Comparison of ENCODE assay signal across 10 mouse cellular contexts in genomic region chr4:135981524-135982063, GRCm38 (mm10). TPM values are rescaled to one million over a fixed set of nuclear protein-coding genes. Genes with fewer than 3 reads are reported as not detected.
DNase-seq lines count a peak whose midpoint lies in the region; ATAC-seq and TF ChIP-seq lines count a peak whose summit lies in the region.
"Had no signal": no experiment of that assay in that cellular context is flagged by ENCODE, and none has a peak within 500 bp of the region (broad histone marks: within the 10 kb centered on the region; RNA-seq: fewer than 3 reads in every experiment).

No protein-coding gene starts in this region.

- H3K36me3 ChIP-seq in forebrain, postnatal 0 days (ENCODE audit: insufficient read depth), result peaks cover 21% of the 10 kb centered on the region
- peaks cover 46% of the 10 kb centered on the region for H3K36me3 ChIP-seq in forebrain, embryonic 14.5 days (ENCODE audit: control insufficient read depth, insufficient read depth, low read length)
- H3K36me3 ChIP-seq in hindbrain, embryonic 13.5 days, result peaks cover 50% of the 10 kb centered on the region
- H3K36me3 ChIP-seq in hindbrain, postnatal 0 days (ENCODE audit: insufficient read depth, low read length), result peaks cover 23% of the 10 kb centered on the region

- TF ChIP-seq POLR2A in bone marrow, adult 2 months (IDR thresholded peaks at IDR 0.05; ENCODE audit: borderline replicate concordance, control insufficient read depth, low read depth, low read length), result no peak

- no peaks in the 10 kb centered on the region for H3K27me3 ChIP-seq in forebrain, postnatal 0 days (ENCODE audit: insufficient read depth, low read length)
- H3K27me3 ChIP-seq in forebrain, embryonic 14.5 days (replicated peaks; ENCODE audit: control insufficient read depth, insufficient read depth, low read length), result no peaks in the 10 kb centered on the region
- H3K27me3 ChIP-seq in hindbrain, embryonic 13.5 days, result no peaks in the 10 kb centered on the region
- no peaks in the 10 kb centered on the region for H3K27me3 ChIP-seq in hindbrain, postnatal 0 days (ENCODE audit: insufficient read depth, low read length)
- H3K27me3 ChIP-seq: neural tube, embryonic 15.5 days had no signal

- H3K4me3 ChIP-seq in forebrain, postnatal 0 days (ENCODE audit: low read depth, low read length), result no peak overlapping the region
- H3K4me3 ChIP-seq in forebrain, embryonic 14.5 days (ENCODE audit: low read depth, low read length), result no peak overlapping the region
- H3K4me3 ChIP-seq in bone marrow, adult 2 months (replicated peaks; ENCODE audit: control insufficient read depth, low read depth, low read length), result no peak overlapping the region
- H3K4me3 ChIP-seq in layer of hippocampus, adult 2 months, result no peak overlapping the region
- H3K4me3 ChIP-seq in hindbrain, embryonic 13.5 days, result no peak overlapping the region
- no peak overlapping the region for H3K4me3 ChIP-seq in hindbrain, postnatal 0 days (ENCODE audit: low read length)
- H3K4me3 ChIP-seq: neural tube, embryonic 15.5 days had no signal

- WGBS in forebrain, postnatal 0 days, result 50% methylated on average over 7 of the region's 7 CpGs
- 71% methylated on average over 7 of the region's 7 CpGs for WGBS in forebrain, embryonic 14.5 days
- 51% methylated on average over 7 of the region's 7 CpGs for WGBS in bone marrow, adult 2 months
- WGBS in hindbrain, embryonic 13.5 days, result 75% methylated on average over 7 of the region's 7 CpGs
- 62% methylated on average over 7 of the region's 7 CpGs for WGBS in hindbrain, postnatal 0 days

- H3K4me2 ChIP-seq in forebrain, postnatal 0 days (ENCODE audit: low read depth), result no peak overlapping the region
- H3K4me2 ChIP-seq in forebrain, embryonic 14.5 days (ENCODE audit: low read length), result no peak overlapping the region
- no peak overlapping the region for H3K4me2 ChIP-seq in hindbrain, embryonic 13.5 days
- H3K4me2 ChIP-seq in hindbrain, postnatal 0 days (ENCODE audit: low read depth, low read length), result no peak overlapping the region
- H3K4me2 ChIP-seq: neural tube, embryonic 15.5 days had no signal

- peak; percentile 20 for DNase-seq in forebrain, postnatal 0 days
- no peak for DNase-seq in forebrain, embryonic 14.5 days (ENCODE audit: low spot score)
- peak; percentile 77 to 92 for DNase-seq in layer of hippocampus, adult 2 months (ENCODE audit: low spot score in 2 of 2)
- peak; percentile 78 to 79 for DNase-seq in right cerebral cortex, adult 2 months (ENCODE audit: low spot score in 2 of 2)
- no peak for DNase-seq in heart, postnatal 36 days
- no peak for DNase-seq in hindbrain, postnatal 0 days (ENCODE audit: low spot score)
- DNase-seq: heart, postnatal 14 days had no signal

- H3K9me3 ChIP-seq in forebrain, postnatal 0 days (ENCODE audit: low read length), result no peaks in the 10 kb centered on the region
- H3K9me3 ChIP-seq in forebrain, embryonic 14.5 days (replicated peaks; ENCODE audit: control insufficient read depth, low read length), result no peaks in the 10 kb centered on the region
- no peaks in the 10 kb centered on the region for H3K9me3 ChIP-seq in hindbrain, embryonic 13.5 days
- no peaks in the 10 kb centered on the region for H3K9me3 ChIP-seq in hindbrain, postnatal 0 days (ENCODE audit: low read length)
- H3K9me3 ChIP-seq: neural tube, embryonic 15.5 days had no signal

- intact Hi-C loops in heart, postnatal 36 days (cut with DNase I), result no loop called here

- no peak for TF ChIP-seq CTCF in forebrain, postnatal 0 days (IDR thresholded peaks at IDR 0.05; ENCODE audit: low read depth)
- no peak for TF ChIP-seq CTCF in bone marrow, adult 2 months (IDR thresholded peaks at IDR 0.05; ENCODE audit: control insufficient read depth, insufficient read depth, low read length)
- no peak; the same call in 1 of the 2 replicates for TF ChIP-seq CTCF in layer of hippocampus, adult 2 months (conservative IDR thresholded peaks at IDR 0.05)
- TF ChIP-seq CTCF in hindbrain, postnatal 0 days (IDR thresholded peaks at IDR 0.05; ENCODE audit: low read depth), result no peak

- peak; percentile 65 for ATAC-seq in forebrain, postnatal 0 days
- ATAC-seq in forebrain, embryonic 14.5 days, result no peak
- no peak for ATAC-seq in hindbrain, embryonic 13.5 days (ENCODE audit: low FRiP score)
- ATAC-seq in hindbrain, postnatal 0 days, result no peak

- H3K9ac ChIP-seq in forebrain, postnatal 0 days, result no peak overlapping the region
- no peak overlapping the region for H3K9ac ChIP-seq in forebrain, embryonic 14.5 days (ENCODE audit: low read length)
- no peak overlapping the region for H3K9ac ChIP-seq in hindbrain, embryonic 13.5 days
- no peak overlapping the region for H3K9ac ChIP-seq in hindbrain, postnatal 0 days (replicated peaks; ENCODE audit: low read length)
- H3K9ac ChIP-seq: neural tube, embryonic 15.5 days had no signal

- H3K27ac ChIP-seq in forebrain, postnatal 0 days (ENCODE audit: low read depth, low read length), result no peak overlapping the region
- no peak overlapping the region for H3K27ac ChIP-seq in forebrain, embryonic 14.5 days (ENCODE audit: low read depth, low read length)
- H3K27ac ChIP-seq in bone marrow, adult 2 months (ENCODE audit: control insufficient read depth, insufficient read depth, low read depth, low read length, poor library complexity), result peak overlapping the region; percentile 79; the same call in 1 of the 2 replicates
- H3K27ac ChIP-seq in layer of hippocampus, adult 2 months, result peak overlapping the region; percentile 61; the same call in 1 of the 2 replicates
- H3K27ac ChIP-seq in hindbrain, embryonic 13.5 days, result no peak overlapping the region
- no peak overlapping the region for H3K27ac ChIP-seq in hindbrain, postnatal 0 days
- H3K27ac ChIP-seq: neural tube, embryonic 15.5 days had no signal

- peaks cover 8% of the 10 kb centered on the region; the same call in 1 of the 2 replicates for H3K4me1 ChIP-seq in forebrain, postnatal 0 days (ENCODE audit: insufficient read depth)
- H3K4me1 ChIP-seq in forebrain, embryonic 14.5 days (ENCODE audit: control insufficient read depth, insufficient read depth, low read length), result peaks cover 7% of the 10 kb centered on the region
- peaks cover 1% of the 10 kb centered on the region for H3K4me1 ChIP-seq in bone marrow, adult 2 months (ENCODE audit: control insufficient read depth, insufficient read depth, low read length)
- H3K4me1 ChIP-seq in hindbrain, embryonic 13.5 days (replicated peaks), result peaks cover 15% of the 10 kb centered on the region
- H3K4me1 ChIP-seq in hindbrain, postnatal 0 days (ENCODE audit: insufficient read depth, low read length), result peaks cover 8% of the 10 kb centered on the region

RNA-seq across cellular contexts. Expression of gene Pithd1, which starts 5.5 kb away (rescaled TPM):
- total RNA-seq in forebrain, postnatal 0 days (2014; rRNA removed), result 62.8 and 64.2 TPM in 2 replicates
- polyA plus RNA-seq in forebrain, postnatal 0 days (2015; fragmentation: Nextera tagmentation; extraction: Ambion mirVana), result 82.2 and 93.3 TPM in 2 replicates
- 56.1 and 58.0 TPM in 2 replicates for polyA plus RNA-seq in forebrain, embryonic 14.5 days (2014; fragmentation: Nextera tagmentation; extraction: Ambion mirVana)
- polyA plus RNA-seq in bone marrow, adult 2 months (2011; ENCODE audit: insufficient read depth, insufficient read length, low replicate concordance, missing spikeins), result 48.2 and 49.8 TPM in 2 replicates
- 10 to 100 TPM; 80.6 to 86.0 TPM for total RNA-seq in layer of hippocampus, adult 2 months (2021)
- 10 to 100 TPM; 19.8 to 22.2 TPM for total RNA-seq in heart, postnatal 36 days (2021)
- polyA plus RNA-seq in hindbrain, embryonic 13.5 days (2015; fragmentation: Nextera tagmentation; extraction: Ambion mirVana), result 54.3 and 58.3 TPM in 2 replicates
- 53.2 and 60.2 TPM in 2 replicates for total RNA-seq in hindbrain, postnatal 0 days (2014; rRNA removed)
- 84.5 and 85.7 TPM in 2 replicates for polyA plus RNA-seq in hindbrain, postnatal 0 days (2015; fragmentation: Nextera tagmentation; extraction: Ambion mirVana)

RNA-seq across cellular contexts. Expression of gene Lypla2, which starts 9.2 kb away (rescaled TPM):
- total RNA-seq in forebrain, postnatal 0 days (2014; rRNA removed), result 136 and 138 TPM in 2 replicates
- polyA plus RNA-seq in forebrain, postnatal 0 days (2015; fragmentation: Nextera tagmentation; extraction: Ambion mirVana), result 201 and 206 TPM in 2 replicates
- polyA plus RNA-seq in forebrain, embryonic 14.5 days (2014; fragmentation: Nextera tagmentation; extraction: Ambion mirVana), result 163 and 168 TPM in 2 replicates
- 34.8 and 42.1 TPM in 2 replicates for polyA plus RNA-seq in bone marrow, adult 2 months (2011; ENCODE audit: insufficient read depth, insufficient read length, low replicate concordance, missing spikeins)
- total RNA-seq in layer of hippocampus, adult 2 months (2021), result 100 to 1,000 TPM in 1 of 2 experiments, 10 to 100 TPM in 1; 95.3 to 103 TPM
- total RNA-seq in heart, postnatal 36 days (2021), result 10 to 100 TPM; 33.3 to 34.7 TPM
- 209 and 211 TPM in 2 replicates for polyA plus RNA-seq in hindbrain, embryonic 13.5 days (2015; fragmentation: Nextera tagmentation; extraction: Ambion mirVana)
- total RNA-seq in hindbrain, postnatal 0 days (2014; rRNA removed), result 135 and 172 TPM in 2 replicates
- 183 and 186 TPM in 2 replicates for polyA plus RNA-seq in hindbrain, postnatal 0 days (2015; fragmentation: Nextera tagmentation; extraction: Ambion mirVana)

RNA-seq across cellular contexts. Expression of gene Gale, which starts 18.1 kb away (rescaled TPM):
- 32.1 and 42.4 TPM in 2 replicates for total RNA-seq in forebrain, postnatal 0 days (2014; rRNA removed)
- 30.7 and 34.4 TPM in 2 replicates for polyA plus RNA-seq in forebrain, postnatal 0 days (2015; fragmentation: Nextera tagmentation; extraction: Ambion mirVana)
- polyA plus RNA-seq in forebrain, embryonic 14.5 days (2014; fragmentation: Nextera tagmentation; extraction: Ambion mirVana), result 32.9 and 35.7 TPM in 2 replicates
- 4.7 and 11.0 TPM in 2 replicates for polyA plus RNA-seq in bone marrow, adult 2 months (2011; ENCODE audit: insufficient read depth, insufficient read length, low replicate concordance, missing spikeins)
- 10 to 100 TPM; 22.6 to 23.8 TPM for total RNA-seq in layer of hippocampus, adult 2 months (2021)
- 1 to 10 TPM in 1 of 2 experiments, under 1 TPM in 1; 0.94 to 1.9 TPM for total RNA-seq in heart, postnatal 36 days (2021)
- 39.5 and 41.2 TPM in 2 replicates for polyA plus RNA-seq in hindbrain, embryonic 13.5 days (2015; fragmentation: Nextera tagmentation; extraction: Ambion mirVana)
- total RNA-seq in hindbrain, postnatal 0 days (2014; rRNA removed), result 36.2 and 41.2 TPM in 2 replicates
- polyA plus RNA-seq in hindbrain, postnatal 0 days (2015; fragmentation: Nextera tagmentation; extraction: Ambion mirVana), result 39.8 and 40.2 TPM in 2 replicates

RNA-seq across cellular contexts. Expression of gene Hmgcl, which starts 35.3 kb away (rescaled TPM):
- total RNA-seq in forebrain, postnatal 0 days (2014; rRNA removed), result 42.9 and 46.0 TPM in 2 replicates
- 52.6 and 58.3 TPM in 2 replicates for polyA plus RNA-seq in forebrain, postnatal 0 days (2015; fragmentation: Nextera tagmentation; extraction: Ambion mirVana)
- 70.4 and 71.0 TPM in 2 replicates for polyA plus RNA-seq in forebrain, embryonic 14.5 days (2014; fragmentation: Nextera tagmentation; extraction: Ambion mirVana)
- polyA plus RNA-seq in bone marrow, adult 2 months (2011; ENCODE audit: insufficient read depth, insufficient read length, low replicate concordance, missing spikeins), result 39.0 and 65.5 TPM in 2 replicates
- 10 to 100 TPM; 35.2 to 36.1 TPM for total RNA-seq in layer of hippocampus, adult 2 months (2021)
- 10 to 100 TPM; 72.7 to 86.8 TPM for total RNA-seq in heart, postnatal 36 days (2021)
- polyA plus RNA-seq in hindbrain, embryonic 13.5 days (2015; fragmentation: Nextera tagmentation; extraction: Ambion mirVana), result 52.9 and 56.5 TPM in 2 replicates
- total RNA-seq in hindbrain, postnatal 0 days (2014; rRNA removed), result 27.0 and 38.6 TPM in 2 replicates
- polyA plus RNA-seq in hindbrain, postnatal 0 days (2015; fragmentation: Nextera tagmentation; extraction: Ambion mirVana), result 55.0 and 60.0 TPM in 2 replicates

RNA-seq across cellular contexts. Expression of gene Eloa, which starts 40.0 kb away (rescaled TPM):
- total RNA-seq in forebrain, postnatal 0 days (2014; rRNA removed), result 32.2 and 36.7 TPM in 2 replicates
- polyA plus RNA-seq in forebrain, postnatal 0 days (2015; fragmentation: Nextera tagmentation; extraction: Ambion mirVana), result 17.2 and 21.3 TPM in 2 replicates
- polyA plus RNA-seq in forebrain, embryonic 14.5 days (2014; fragmentation: Nextera tagmentation; extraction: Ambion mirVana), result 33.7 and 38.1 TPM in 2 replicates
- polyA plus RNA-seq in bone marrow, adult 2 months (2011; ENCODE audit: insufficient read depth, insufficient read length, low replicate concordance, missing spikeins), result 16.8 and 22.9 TPM in 2 replicates
- 10 to 100 TPM; 27.3 to 28.5 TPM for total RNA-seq in layer of hippocampus, adult 2 months (2021)
- 10 to 100 TPM; 34.6 to 36.2 TPM for total RNA-seq in heart, postnatal 36 days (2021)
- polyA plus RNA-seq in hindbrain, embryonic 13.5 days (2015; fragmentation: Nextera tagmentation; extraction: Ambion mirVana), result 27.7 and 28.6 TPM in 2 replicates
- total RNA-seq in hindbrain, postnatal 0 days (2014; rRNA removed), result 20.9 and 26.5 TPM in 2 replicates
- polyA plus RNA-seq in hindbrain, postnatal 0 days (2015; fragmentation: Nextera tagmentation; extraction: Ambion mirVana), result 19.7 and 19.8 TPM in 2 replicates

Comparison
In these comparisons a context has a peak if more than half of its experiments do, and no peak if none do; other contexts are left out.
1. DNase-seq: peak in forebrain, postnatal 0 days (single experiment), layer of hippocampus, adult 2 months (2 of 2) and right cerebral cortex, adult 2 months (2 of 2); none in forebrain, embryonic 14.5 days (single experiment), heart, postnatal 36 days (0 of 2) and hindbrain, postnatal 0 days (single experiment).
2. H3K27ac ChIP-seq: peak in bone marrow, adult 2 months (single experiment) and layer of hippocampus, adult 2 months (single experiment); none in forebrain, postnatal 0 days (single experiment), forebrain, embryonic 14.5 days (single experiment), hindbrain, embryonic 13.5 days (single experiment) and hindbrain, postnatal 0 days (single experiment).